Mouse (Mus musculus) spleen, postnatal 36 days (tissue): ENCODE results near the gene Brd7.

Source experiments
- DNase-seq, 2 experiments: peaks; one replicate each; pipeline ENCODE4 v3.0.0; 2022; ENCODE audit warnings: low spot score in 2 of 2, mixed read lengths in 1 of 2

The Brd7 gene

GRCm38 (mm10) chr8:88357226-88357933 lies 4.6 kb downstream of the Brd7 start:
- no peak for DNase-seq

GRCm38 (mm10) chr8:88349046-88349445 lies 12.9 kb downstream of the Brd7 start:
- no peak for DNase-seq

- no peak for DNase-seq
Observed at GRCm38 (mm10) chr8:88342026-88342425, 20.0 kb downstream of the Brd7 start.

DNA sequence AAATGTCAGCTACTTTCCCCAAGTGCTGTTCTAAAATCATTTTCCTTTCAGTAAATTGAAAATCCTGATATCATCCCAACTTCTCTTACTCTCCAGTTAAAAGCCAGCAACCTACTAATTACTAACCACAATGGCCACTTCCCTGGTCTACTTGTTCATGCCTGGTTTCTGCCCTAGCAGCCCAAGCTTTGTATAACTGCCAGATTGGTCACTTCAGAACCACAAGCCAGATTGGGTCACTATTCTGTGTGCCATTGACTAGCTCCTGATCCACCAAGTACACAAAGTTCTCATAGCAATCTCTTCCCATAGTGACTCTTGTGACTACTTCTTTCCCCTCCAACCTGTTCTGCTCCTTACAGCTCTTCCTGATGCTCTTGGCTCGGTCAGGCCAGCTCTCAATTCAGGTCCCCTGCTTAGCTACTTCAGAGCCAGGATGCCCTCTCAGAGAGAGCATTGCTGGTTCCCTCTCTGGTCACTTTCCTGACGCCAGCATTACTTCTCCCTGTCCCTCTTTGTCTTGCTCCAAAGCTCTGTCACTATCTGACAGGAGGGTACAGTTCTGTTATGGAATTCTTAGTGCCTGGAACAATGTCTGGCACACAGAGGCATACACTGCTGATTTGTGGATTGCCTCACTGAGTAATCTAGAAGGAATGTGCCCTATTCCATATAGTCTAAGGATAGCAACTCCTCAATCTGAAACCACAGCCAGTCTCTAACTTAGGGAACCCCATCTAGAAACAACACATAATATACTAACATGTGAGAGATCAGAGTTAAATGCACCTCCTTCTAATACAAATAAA lies 21.9 kb downstream of the Brd7 start:
- no peak for DNase-seq

DNA sequence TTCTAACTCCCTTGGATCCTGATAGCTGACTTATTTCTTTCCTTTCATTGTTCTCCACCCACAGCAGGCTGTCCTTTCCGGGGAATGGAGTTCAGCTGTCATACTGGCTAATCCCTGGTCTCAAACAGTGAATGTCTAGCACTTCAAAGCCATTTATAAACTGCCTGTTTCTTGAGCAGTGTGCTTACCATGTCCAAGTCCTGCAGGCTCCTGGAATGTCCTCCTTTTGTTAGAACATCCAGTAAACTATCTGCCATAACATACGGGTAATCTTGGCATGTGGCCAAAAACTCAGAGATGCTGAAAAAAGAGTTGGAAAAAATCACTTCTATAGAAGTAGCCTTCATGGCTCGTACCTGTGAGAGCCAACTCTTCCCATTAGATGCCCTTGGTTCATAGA lies 22.8 kb downstream of the Brd7 start:
- no peak for DNase-seq

DNA sequence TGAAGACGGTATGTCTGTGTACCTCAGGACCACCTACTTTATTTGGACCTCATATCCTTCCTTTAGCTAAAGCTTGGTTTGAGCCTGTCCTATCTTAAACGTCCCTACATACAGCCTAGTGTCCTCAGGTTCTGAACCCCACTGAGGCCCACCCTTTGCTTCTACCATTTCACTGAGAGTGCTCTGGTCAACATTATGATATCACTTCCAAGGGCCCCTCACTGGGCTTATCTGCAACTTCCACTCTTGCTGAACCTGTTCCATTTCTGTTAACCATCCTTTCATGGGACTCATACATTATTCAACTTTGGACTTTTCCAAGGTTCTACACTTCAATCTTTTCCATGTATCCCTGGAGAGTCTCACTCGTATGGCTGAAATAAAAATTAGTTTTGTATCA lies 27.0 kb downstream of the Brd7 start:
- DNase-seq: no peak

- no peak for DNase-seq
Observed at GRCm38 (mm10) chr8:88334384-88334783, 27.6 kb downstream of the Brd7 start.

DNA sequence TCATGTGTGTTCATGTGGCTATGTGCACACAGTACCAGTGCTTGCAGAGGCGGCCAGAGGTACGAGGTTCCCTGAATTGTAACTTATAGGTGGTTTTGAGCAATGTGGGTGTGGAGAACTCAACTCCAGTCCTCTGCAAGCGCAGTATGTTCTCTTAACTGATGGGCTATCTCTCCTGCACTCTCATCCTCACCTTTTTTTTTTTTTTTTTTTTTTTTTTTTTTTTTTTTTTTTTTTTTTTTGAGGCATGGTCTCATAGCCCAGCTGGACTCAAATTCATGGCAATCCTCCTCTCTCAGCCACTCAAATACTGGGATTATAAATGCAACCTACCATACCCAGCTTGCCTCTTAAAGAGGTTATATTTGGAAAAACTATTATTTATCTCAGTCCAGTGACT lies 31.2 kb downstream of the Brd7 start:
- no peak for DNase-seq

- DNase-seq: no peak
Observed at GRCm38 (mm10) chr8:88328689-88329088, 33.3 kb downstream of the Brd7 start.

- no peak for DNase-seq
Observed at GRCm38 (mm10) chr8:88326328-88326727, 35.7 kb downstream of the Brd7 start.

- DNase-seq: no peak
Observed at GRCm38 (mm10) chr8:88325795-88326194, 36.2 kb downstream of the Brd7 start.

DNA sequence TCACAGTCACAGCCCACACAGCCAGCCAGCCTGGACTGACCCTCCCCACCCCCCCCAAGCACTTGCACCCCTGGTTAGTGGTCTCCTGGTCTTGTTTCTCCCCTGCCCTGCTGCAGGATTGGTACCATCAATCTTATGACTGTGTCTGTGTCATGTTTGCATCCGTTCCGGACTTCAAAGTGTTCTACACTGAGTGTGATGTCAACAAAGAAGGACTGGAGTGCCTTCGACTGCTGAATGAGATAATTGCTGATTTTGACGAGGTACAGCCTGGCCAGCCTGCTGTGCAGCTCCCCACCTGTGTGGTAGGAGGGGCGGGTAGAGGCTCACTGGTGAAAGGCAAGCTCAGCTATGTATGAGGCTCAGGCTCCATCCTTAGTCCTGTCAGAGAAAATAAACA lies 36.7 kb downstream of the Brd7 start:
- DNase-seq: no peak

- DNase-seq: no peak
Observed at GRCm38 (mm10) chr8:88324760-88325159, 37.2 kb downstream of the Brd7 start.

GRCm38 (mm10) chr8:88323523-88323922 lies 38.5 kb downstream of the Brd7 start:
- DNase-seq: no peak

DNA sequence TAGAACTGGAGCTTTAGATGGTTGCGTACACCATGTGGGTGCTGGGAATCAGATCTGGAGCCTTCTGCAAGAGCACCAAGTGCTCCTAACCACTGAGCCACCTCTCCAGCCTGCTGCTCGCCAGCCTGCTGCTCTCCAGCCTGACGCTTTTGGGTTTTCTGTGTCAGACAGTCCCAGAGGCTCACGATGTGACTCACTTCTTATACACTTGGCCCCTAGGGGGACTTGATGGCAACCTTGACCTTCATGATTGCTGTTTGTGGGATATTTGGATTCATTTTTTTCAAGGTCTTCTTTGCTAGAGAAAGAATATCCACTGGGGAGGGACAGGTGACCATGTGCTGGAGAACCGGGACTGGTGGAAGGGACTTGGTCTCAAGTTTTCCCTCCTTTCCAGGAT lies 40.6 kb downstream of the Brd7 start:
- DNase-seq: no peak

GRCm38 (mm10) chr8:88320134-88320533 lies 41.9 kb downstream of the Brd7 start:
- no peak for DNase-seq

DNA sequence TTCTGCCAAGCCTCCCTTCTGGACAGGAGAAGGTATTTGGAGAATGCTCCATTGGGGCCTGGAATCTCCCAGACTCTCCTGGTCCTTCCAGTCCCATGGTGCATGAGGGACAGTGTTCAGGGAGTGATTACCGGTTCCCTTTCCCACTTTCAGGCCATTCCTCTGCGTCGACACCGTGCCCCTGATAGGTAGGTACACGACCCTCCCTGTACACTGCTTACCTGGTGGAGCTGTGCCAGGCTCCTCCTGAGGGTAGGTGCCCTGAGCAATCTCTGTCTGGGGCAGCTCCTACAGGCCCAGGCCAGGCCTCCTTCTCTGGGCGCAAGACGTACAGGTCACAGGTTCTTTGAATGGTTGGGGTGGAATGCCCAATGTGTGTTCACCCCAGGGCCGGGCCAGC lies 43.8 kb downstream of the Brd7 start:
- no peak for DNase-seq

- DNase-seq: no peak
Observed at GRCm38 (mm10) chr8:88317341-88317740, 44.7 kb downstream of the Brd7 start.

- no peak for DNase-seq
Observed at GRCm38 (mm10) chr8:88316139-88316931, 45.7 kb downstream of the Brd7 start.

- no peak for DNase-seq
Observed at GRCm38 (mm10) chr8:88315302-88315701, 46.7 kb downstream of the Brd7 start.

DNA sequence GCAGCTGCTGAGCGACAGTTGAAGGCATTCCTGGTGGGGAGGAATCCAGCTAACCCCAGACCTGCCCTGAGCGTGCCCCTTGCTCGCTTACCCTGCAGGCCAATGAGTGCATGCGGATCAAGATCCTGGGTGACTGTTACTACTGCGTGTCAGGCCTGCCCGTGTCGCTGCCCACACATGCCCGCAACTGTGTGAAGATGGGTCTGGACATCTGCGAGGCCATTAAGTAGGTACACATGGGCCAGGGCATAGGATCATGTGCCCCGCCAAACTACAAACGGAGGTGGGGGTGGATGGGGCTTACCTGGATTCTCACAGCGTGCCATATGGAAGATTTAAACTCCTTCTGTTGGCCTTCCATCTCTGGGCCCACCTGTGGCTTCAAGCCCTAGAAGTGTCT lies 48.0 kb downstream of the Brd7 start:
- no peak for DNase-seq

DNA sequence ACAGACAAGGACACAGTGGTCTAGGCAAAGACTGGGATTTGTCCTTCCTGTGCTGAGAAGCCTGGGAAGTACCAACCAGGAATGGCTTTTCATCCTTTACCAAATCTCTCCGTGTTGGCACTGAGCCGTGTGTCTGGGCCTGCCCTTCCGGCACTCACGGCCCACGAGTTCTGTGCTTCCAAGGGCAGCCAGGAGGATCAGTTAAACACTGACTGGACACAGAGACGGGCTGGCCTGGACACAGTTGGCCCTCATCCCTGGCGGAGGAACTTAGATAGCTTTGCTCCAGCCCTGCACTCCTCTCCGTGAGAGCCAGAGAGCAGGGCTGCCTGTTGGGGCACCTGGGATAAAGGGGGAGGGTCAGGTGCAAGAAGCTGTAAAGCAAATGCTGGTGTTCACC lies 49.0 kb downstream of the Brd7 start:
- DNase-seq: no peak

DNA sequence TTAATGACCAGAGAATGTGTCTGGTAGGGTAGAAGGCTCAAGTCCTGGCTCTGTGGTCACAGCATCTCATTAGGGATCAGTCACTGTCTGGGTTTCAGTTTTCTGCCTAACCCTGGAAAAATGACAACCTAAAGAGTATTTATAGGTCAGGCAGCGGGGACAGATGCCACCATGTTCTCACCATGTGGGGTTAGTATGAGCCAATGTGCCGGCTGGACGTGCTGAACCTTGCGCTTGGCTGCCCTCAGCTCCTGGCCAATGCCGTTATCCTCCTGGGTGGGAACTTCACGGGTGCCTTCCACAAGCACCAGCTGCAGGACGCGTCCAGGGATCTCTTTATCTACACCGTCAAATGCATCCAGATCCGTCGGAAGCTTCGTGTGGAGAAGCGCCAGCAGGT lies 51.7 kb downstream of the Brd7 start:
- no peak for DNase-seq
